Mouse (Mus musculus) right cerebral cortex, postnatal 14 days (tissue): ENCODE results near the gene Dlg2.
A peak's percentile ranks its signal among the peaks of the same experiment; 100 is the strongest.

Source experiments
- DNase-seq: peaks from one replicate; pipeline ENCODE4 v3.0.0; 2022

Gene Dlg2

GRCm38 (mm10) chr7:91284167-91284566 is 807.7 kb downstream of the Dlg2 start:
- DNase-seq = peak; percentile 50

- DNase-seq = no peak
Observed at GRCm38 (mm10) chr7:91288324-91288723, 811.9 kb downstream of the Dlg2 start.

GRCm38 (mm10) chr7:91296127-91296526 is 819.7 kb downstream of the Dlg2 start:
- DNase-seq = no peak

- no peak for DNase-seq
Observed at GRCm38 (mm10) chr7:91311177-91311576, 834.7 kb downstream of the Dlg2 start.

GRCm38 (mm10) chr7:91345073-91345472 is 868.6 kb downstream of the Dlg2 start:
- no peak for DNase-seq

- no peak for DNase-seq
Observed at GRCm38 (mm10) chr7:91369821-91370321, 893.4 kb downstream of the Dlg2 start.

- DNase-seq = no peak
Observed at GRCm38 (mm10) chr7:91382281-91382680, 905.8 kb downstream of the Dlg2 start.

- DNase-seq = no peak
Observed at GRCm38 (mm10) chr7:91383873-91384272, 907.4 kb downstream of the Dlg2 start.

- DNase-seq = no peak
Observed at GRCm38 (mm10) chr7:91389272-91389671, 912.8 kb downstream of the Dlg2 start.

- DNase-seq = no peak
Observed at GRCm38 (mm10) chr7:91397827-91398226, 921.4 kb downstream of the Dlg2 start.

- DNase-seq = peak; percentile 16
Observed at GRCm38 (mm10) chr7:91412109-91412508, 935.6 kb downstream of the Dlg2 start.

- no peak for DNase-seq
Observed at GRCm38 (mm10) chr7:91414150-91414549, 937.7 kb downstream of the Dlg2 start.

- DNase-seq = peak; percentile 11
Observed at GRCm38 (mm10) chr7:91414749-91415148, 938.3 kb downstream of the Dlg2 start.

- no peak for DNase-seq
Observed at GRCm38 (mm10) chr7:91420215-91420614, 943.7 kb downstream of the Dlg2 start.

- DNase-seq = no peak
Observed at GRCm38 (mm10) chr7:91423784-91424183, 947.3 kb downstream of the Dlg2 start.

- DNase-seq = no peak
Observed at GRCm38 (mm10) chr7:91429712-91430275, 953.3 kb downstream of the Dlg2 start.

GRCm38 (mm10) chr7:91431594-91432240 is 955.2 kb downstream of the Dlg2 start:
- peak; percentile 56 for DNase-seq

- no peak for DNase-seq
Observed at GRCm38 (mm10) chr7:91432563-91432962, 956.1 kb downstream of the Dlg2 start.

- DNase-seq = no peak
Observed at GRCm38 (mm10) chr7:91434739-91435138, 958.3 kb downstream of the Dlg2 start.

GRCm38 (mm10) chr7:91440326-91440725 is 963.9 kb downstream of the Dlg2 start:
- no peak for DNase-seq

- DNase-seq = peak; percentile 9
Observed at GRCm38 (mm10) chr7:91442447-91443376, 966.2 kb downstream of the Dlg2 start.

- no peak for DNase-seq
Observed at GRCm38 (mm10) chr7:91443377-91443714, 966.9 kb downstream of the Dlg2 start.

- DNase-seq = no peak
Observed at GRCm38 (mm10) chr7:91443913-91444312, 967.4 kb downstream of the Dlg2 start.

- no peak for DNase-seq
Observed at GRCm38 (mm10) chr7:91444728-91445127, 968.3 kb downstream of the Dlg2 start.
